Mouse (Mus musculus): ENCODE results near the gene Kazn.

Gene Kazn

DNA sequence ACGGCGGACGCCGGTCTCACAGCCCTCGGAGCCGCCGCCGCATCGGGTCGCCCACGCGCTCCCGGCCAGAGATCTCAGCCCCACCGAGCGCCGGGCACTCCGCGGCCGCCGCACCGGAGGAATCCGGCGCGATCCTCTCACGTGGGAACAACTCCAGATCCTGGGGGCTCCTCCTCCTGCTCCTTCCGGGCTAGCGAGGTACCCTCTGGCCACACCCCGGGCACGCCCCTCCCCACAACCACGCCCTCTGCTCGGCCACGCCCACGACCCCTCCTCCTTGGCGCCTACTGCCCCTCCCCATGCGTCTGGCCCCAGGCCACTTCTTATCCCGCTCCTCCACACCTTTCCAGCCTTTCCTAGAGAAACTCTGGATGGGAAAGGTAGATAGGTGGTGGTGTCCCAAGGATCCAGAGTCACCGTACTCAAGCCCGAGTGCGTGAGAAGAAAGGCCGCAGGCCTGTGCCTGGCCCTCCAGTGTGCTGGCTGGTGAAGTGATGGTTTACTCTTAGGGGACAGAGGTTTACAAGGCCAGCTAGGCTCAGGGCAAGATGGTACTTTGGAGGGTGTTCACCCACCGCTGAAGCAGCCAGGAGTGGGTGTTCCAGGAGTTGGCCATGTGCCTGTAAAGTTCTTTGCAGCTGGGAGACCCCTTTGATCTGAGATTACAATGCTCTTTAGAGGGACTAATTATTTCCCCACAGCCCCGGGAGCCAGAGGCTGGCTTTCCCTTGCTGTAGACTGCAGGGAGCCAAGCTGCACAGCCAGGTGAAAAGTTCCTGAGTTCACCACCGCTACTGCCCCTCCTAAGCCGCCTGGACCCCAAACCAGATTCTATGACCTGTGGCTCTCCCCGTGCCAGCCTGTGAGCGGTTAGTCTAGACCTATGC lies at the start of gene Kazn:
Gene Kazn (minus strand): TSS at position 162 of the 887 bp plus-strand sequence.
- peak; percentile 82 for DNase-seq (ENCODE audit: low spot score)

DNA sequence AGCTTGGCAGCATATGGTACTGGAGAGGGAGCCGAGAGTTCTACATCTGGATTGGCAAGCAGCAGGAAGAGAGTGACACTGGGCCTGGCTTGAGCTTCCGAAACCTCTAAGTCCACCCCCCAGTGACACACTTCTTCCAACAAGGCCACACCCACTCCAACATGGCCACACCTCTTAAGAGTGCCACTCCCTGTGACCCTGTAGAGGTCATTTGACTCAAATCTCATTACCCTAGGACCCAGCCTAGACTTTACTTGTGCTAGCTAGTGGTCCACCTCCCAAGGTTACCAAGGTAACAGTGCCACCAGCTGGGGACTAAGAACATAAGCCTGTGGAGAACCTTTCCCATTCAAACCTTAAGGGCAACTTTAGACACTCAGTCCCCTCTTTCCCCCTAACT lies 46.3 kb upstream of the Kazn start:
- DNase-seq (ENCODE audit: low spot score), result no peak

DNA sequence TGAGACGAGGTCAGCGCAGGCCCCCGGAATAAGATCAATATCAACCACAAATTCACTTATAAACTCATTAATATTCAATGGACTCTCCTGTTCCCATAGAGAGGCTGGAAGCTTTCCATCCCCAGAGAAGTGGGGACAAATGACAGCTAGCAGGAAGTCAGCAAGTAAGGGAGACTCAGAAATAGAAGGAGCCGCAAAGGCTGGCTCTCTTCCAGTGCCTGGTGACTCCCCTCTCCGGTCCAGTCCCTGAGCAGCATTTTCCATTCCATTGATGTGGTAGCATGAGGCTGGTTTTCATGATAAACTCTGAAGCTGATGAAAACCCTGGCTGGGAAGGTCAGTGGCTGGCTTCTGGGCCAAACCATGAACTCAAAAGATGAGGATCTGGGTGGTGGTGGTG lies 44.7 kb upstream of the Kazn start:
- no peak for DNase-seq (ENCODE audit: low spot score)

DNA sequence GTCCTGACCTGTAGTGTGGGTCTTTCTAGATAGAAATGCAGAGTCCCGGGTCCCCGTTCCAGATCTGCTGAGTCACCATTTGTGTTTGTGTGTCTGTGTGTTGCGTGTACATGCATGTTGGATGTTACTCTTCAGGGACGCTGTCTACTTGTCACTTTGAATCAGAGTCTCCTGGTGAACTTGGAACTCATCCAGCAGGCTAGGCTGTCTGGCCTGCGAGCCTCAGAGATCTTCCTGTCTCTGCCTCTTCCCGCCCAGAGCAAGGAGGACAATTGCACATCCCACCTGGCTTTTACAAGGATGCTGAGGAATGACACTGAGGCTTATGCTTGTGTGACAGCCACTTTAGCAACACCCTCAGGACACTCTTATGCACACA lies 39.0 kb upstream of the Kazn start:
- no peak for DNase-seq (ENCODE audit: low spot score)

DNA sequence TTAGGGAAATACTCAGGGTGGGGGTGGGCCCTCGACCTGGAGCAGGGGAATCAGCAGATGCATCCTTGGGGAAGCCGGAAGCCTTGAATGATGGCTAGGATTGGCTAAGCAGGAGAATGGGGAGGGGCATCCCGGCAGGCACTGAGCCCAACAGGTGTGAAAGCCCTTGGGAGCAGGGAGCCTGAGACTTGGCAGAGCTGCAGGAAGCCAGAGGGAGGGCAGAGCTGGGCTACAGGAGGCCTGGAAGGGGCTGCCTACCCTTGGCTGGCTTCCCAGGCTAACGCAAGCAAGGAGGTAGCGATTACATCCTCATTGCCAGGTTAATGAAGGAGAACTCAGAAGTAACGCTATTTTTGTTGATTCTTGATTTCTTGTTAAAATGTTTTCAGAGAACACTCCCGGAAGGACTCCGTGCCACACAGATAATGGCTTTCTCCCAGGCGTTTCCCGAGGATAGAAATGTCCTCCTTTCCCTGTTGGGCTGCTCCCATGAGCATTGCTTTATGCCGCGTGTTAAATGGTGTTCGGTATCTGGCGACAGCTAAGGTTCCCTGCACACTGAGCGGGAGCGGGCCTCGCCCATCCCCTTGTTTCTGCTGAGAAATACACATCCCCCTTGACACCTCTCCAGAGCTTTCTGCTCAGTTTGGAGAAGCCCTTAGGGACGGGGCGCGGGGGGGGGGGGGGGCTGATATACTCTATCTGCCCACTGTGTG lies 38.4 kb upstream of the Kazn start:
- DNase-seq (ENCODE audit: low spot score), result no peak

DNA sequence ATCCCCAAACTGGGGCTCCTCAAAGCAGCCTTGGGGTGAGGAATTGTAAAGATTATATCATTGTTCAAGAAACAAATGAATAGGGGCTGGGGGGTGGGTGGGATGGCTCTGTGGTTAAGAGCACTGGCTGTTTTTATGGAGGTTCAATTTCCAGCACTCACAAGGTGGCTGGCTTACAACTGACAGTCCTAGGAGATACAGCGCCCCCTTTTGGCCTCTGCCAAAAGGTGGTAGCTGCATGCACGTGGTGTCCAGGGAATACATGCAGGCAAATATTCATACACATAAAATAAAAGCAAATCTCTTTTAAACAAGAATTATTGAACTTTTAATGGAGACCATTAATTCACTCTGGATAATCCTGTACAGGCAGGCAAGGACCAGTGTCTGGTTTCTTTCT lies 36.0 kb upstream of the Kazn start:
- no peak for DNase-seq (ENCODE audit: low spot score)

DNA sequence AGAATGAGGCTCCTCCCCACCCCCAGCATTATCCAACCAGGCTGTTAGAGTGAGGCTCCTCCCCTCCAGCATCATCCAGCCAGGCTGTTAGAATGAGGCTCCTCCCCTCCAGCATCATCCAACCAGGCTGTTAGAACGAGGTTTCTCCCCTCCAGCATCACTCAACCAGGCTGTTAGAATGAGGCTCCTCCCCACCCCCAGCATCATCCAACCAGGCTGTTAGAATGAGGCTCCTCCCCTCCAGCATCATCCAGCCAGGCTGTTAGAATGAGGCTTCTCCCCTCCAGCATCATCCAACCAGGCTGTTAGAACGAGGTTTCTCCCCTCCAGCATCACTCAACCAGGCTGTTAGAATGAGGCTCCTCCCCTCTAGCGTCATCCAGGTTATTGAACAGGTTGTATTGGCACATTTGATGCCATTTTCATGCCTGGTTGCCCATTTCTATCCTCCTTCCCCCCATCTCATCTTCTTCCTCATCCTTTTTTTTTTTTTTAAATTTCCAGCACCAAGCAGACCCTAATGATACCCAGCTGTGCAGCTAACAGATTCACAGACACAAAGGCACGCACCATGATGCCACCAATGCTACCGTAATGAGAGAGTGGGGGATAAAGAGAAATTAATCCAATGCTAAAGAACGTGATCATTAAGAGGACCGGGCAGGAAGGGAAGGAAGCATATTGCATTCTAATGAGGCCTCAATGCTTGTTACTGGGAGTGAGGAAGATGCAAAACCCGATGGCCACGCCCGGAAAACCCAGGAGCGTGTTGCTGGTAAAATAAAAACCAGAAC lies 35.4 kb upstream of the Kazn start:
- no peak for DNase-seq (ENCODE audit: low spot score)

DNA sequence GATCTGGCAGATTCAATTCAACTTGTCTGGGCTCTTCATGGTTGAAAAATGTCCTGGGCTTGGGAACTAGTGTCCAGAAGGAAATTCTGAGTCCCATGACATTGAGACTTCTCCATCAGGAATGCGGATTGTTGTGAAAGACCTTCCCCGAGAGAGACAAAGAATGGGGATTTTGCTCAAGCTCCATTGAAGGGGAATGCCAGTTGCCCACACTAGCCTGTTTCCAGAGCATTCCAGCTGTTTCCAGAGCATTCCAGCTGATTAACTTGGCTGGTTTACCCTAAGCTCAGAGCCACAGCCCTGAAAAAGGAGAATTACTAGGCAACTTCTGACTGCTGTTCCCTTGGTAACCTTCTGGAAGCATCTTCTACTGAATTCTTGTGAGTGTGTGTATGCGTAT lies 32.3 kb upstream of the Kazn start:
- DNase-seq (ENCODE audit: low spot score), result no peak

DNA sequence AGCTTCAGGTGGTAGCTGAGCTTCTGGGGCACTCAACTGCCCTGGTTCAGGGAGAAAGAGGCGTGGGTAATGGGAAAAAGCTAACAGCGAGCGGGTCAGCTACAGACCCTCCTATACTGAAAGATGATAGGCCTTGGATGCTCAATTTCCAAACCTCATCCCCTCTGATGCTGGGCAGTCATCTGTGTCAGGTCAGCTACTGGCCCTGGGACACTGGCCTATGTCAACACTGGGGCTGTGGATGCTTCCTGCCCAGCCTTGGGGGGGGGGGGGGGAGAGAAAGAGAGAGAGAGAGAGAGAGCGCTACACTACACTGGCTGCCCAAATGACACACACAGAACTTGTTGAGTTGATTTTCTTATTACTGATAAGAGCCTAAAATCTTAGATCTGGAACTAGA lies 28.6 kb upstream of the Kazn start:
- no peak for DNase-seq (ENCODE audit: low spot score)

DNA sequence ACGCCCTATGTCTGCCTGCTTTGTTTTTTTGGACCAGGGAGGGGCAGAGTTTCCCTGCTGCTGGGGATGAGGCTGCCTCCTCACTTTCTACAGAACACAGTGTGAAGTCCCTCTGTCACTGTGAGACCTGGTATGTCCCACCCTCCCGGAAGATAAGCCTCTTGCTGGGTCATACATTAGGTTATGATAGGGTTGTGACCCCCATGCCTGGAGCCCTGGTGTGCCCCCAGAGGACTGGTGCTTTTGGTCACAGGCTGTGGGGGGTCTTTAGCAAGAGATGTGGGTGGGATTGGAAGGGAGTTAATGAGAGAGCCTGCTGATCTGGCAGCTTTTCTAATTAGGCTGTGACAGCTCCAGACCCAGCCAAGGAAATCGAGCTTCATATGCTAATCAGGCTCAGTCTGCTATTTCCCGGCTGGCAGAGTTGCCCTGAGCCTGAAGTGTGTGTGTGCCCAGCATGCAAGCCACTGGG lies 28.2 kb upstream of the Kazn start:
- peak; percentile 37 for DNase-seq (ENCODE audit: low spot score)

DNA sequence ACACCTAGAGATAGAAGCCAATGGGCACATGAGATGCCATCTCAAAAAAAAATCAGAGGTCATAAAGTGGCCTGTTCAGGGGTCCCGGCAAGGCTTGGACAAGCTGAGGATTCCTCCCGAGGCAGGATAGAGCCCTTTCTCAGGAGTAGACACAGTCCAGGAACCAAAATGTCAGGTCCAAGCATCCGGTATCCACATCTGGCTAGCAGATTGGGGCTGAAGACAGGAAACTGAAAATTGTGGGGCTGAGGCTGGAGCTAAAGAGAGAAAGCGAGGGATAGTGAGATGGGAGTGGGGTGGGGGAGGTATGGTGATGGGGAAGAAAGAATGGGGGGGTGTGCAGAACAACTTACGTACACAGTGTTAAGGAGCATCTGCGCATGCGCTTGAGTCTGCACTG lies 25.1 kb upstream of the Kazn start:
- DNase-seq (ENCODE audit: low spot score), result no peak

DNA sequence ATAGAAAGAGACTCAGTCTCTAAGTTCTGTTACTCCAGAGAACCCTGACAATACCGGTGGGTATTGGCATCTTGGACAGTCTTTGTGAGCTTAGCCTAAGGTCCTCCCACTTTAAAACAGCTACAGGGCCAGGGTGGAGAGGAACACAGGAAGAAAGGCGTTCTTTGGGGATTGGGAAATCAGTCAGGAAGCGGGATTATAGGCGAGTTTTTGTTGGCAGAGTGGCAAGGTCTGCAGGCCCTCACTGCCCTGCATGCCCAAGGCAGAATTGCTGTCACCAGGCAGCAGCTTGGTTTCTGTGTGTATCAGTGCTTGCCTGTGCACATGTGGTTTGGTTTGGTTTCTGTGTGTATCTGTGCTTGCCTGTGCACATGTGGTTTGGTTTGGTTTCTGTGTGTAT lies 22.5 kb upstream of the Kazn start:
- DNase-seq (ENCODE audit: low spot score), result no peak

DNA sequence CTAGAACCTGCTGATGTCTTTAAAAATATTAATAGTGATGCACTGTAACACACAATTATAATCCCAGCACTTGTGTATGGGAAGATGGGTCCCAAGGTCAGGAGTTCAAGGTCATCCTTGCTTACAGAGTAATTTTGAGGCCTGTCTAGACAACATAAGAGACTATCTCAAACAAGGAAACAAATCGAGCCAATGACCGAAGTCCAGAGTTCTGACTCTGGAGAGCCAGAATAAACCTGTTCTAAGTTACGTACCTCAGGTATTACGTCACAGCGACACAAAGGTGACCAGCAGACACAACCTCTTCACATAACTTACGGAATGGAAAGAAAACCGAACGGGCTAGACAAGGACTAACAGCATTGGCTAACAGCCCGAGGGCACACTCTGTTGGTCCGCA lies 19.5 kb upstream of the Kazn start:
- DNase-seq (ENCODE audit: low spot score), result no peak

DNA sequence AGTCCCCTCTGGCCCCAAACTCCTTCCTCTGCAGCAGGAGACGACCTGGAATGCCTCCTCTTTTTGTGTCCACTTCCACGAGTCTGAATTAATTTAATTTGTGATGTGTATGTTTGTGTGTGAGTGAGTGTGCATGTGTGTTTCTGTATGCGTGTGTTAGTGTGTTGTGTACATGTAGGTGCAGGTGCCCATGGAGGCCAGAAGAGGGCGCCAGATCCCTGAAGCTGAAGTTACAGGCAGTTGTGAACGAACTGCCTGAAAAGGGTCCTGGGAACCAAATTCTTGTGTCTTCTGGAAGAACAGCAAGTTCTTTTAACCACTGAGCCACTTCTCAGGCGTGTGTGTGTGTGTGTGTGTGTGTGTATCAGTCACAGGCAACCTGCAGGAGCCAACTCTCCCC lies 14.9 kb upstream of the Kazn start:
- no peak for DNase-seq (ENCODE audit: low spot score)

DNA sequence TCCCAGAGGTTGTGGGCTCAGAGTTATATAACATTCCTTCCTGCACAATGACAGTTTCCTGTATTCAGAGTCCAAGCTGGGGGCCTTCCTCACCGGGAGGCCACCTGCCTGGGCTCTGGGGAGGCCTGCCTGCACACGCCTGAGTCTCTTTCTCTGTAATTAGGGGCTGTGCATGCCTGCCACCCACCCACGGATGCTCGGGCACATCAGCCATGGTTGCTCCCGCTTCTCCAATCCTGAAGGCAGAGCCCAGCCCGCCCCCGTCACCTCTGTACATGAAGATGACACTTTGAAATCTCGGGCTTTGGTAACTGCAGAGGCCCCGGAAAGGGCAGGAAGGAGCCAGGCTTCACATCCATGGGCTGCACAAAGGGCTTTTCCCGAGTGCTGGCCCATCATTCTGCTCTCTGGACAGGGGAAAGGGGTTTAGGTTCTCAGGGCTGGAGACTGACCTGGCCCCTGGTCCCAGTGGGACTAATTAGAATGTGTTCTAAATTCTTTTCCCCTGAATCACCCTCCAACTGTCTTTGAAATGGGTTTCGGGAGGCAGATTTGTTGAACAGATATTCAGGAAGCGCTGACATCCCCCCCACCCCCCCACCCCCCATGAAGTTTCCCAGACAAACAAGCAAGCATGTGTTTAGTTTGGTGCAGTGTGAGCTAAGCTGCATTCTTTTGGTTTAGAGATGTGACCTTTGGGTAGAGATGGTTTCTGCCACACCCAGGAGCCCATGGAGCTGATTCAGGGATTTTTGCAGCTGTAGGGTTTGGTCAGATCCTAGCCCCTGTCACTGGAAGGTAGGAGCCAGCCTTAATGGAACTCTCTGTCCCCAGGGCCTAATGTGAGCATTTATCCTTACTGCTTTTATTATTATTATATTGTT lies 12.5 kb upstream of the Kazn start:
- DNase-seq (ENCODE audit: low spot score), result no peak

DNA sequence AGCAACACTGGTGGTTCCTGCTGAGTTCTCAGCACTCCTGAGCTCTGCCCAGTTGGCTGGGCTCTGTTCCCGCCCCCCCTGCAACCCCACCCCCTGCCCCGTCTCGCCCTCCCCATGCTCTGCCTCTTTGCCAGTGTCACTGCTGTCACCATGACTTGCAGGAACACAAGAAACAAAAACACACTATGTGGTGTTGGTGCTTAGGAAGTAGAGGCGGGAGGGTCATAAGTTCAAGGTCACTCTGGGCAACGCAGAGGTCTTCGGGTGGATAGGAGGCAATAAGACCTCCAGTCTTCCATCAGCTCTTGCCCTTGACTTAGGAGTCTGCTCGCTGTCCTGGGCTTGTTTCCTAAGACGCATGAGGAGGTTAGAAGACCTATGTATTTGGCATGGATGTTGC lies 10.9 kb upstream of the Kazn start:
- no peak for DNase-seq (ENCODE audit: low spot score)

DNA sequence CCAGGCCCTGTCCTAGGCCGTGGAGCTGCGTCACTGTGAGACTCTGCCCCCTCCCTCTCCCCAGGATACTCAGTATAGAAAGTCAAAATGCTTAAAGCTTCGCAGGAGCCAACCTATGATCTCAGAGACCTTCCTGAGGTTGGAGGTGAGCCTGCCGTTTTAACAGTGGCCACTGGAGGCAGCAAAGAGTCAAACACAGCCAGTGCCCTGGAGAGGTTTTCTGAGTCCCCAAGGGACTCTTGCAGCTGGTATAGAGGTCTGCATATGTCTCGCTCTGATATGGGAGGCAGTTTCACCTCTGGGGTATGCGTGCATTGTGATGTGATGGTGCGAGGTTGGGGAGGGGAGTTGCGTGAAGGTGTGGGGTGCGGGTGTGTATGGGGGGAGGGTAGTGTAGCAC lies 10.2 kb upstream of the Kazn start:
- peak; percentile 57 for DNase-seq (ENCODE audit: low spot score)

DNA sequence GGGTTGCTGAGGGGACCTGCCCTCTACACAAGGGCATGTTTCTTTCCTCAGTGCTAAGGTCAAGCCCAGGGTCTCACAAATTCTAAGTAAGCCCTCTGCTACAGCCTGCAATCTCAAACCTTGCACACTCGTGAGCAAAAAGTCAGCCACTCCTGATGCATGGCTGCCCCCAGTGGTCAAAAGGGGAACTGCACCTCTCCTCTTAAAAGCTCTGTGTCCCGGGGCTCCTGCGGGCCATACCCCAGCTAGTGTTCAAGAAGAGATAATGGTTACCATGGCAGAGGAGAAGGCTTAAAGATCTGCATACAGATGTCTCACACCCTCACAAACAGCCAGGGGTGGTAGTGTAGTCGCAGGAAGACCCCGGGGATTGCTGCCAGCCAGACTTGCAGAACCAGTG lies 9.2 kb upstream of the Kazn start:
- peak; percentile 88 for DNase-seq (ENCODE audit: low spot score)

DNA sequence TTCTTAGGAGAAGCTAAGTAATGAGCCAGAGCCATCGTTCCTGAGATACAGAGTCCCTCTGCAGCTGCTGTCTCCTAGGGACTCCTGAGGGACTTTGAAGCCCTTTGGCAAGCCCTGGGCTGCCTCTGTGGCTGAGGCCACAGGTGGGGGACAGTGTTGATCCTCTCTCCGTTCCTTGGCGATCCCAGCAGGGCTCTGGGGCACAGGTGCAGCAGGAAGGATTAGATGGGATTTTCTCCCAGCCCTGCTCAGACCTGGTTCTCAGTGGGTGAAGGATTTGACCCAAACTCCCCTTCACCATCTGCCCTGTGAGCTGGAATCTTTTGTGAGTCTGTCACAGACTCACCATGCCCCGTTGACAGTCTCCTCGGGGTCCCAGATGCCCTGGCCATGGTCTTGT lies 7.5 kb upstream of the Kazn start:
- DNase-seq (ENCODE audit: low spot score), result no peak

DNA sequence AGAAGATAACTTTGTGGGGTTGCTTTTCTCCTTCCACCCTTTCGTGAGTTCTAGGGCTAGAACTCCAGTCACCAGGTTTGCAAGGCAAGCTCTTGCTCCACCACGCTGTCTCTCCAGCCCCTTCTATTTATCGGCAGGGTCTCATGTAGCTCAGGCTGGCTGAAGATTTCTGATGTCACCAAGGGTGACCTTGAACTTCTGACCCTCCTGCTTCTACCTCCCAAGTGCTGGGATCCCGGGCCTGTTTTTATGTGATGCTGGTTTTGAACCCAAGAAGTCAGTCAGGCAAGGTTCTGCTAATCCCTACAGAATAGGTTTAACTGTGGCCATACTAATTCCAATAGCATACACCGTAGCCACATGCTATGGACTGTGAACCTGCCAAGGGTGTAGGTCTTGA lies 5.4 kb upstream of the Kazn start:
- no peak for DNase-seq (ENCODE audit: low spot score)

DNA sequence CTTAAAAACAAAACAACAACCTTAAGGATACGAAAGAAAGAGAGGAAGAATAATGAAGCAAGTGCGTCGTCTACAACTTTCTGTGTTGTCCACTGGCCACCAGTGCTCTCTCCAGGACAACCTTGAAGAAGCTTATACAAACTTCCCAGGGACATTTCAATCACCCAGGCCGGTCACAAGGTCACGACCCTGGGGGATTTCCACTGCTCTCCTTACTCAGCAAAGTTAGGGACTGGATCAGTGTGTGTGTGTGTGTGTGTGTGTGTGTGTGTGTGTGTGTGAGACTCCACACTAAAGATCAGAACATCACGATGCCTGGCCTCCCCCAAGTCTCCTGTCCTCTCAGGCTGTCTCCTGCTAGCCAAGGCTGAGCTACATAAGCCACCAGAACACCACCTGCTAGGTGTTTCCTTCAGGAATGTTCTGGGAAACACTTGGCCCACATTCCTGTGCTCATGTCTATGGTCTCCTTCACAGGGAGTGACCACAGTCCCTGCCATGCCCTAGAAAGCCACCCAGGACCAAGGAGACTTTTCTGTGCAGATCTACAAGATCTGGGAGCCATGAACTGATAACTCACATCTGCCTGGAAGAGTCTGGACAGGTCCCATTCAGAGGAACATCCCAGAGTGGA lies 3.7 kb upstream of the Kazn start:
- DNase-seq (ENCODE audit: low spot score), result no peak
